Mouse (Mus musculus) kidney, postnatal 0 days (tissue): ENCODE measurements around the gene Ephb1. TPM values are rescaled to one million over a fixed set of nuclear protein-coding genes. Genes with fewer than 3 reads are reported as not detected.

Source experiments
- ATAC-seq: fragments of 200-750 bp; cut with Nextera tagmentation; replicated peaks from 2 replicates; pipeline ENCODE4 v1.8.0; 2017; ENCODE audit warnings: low read depth, moderate number of reproducible peaks, moderate TSS enrichment, moderate library complexity; ENCODE audit not compliant: low FRiP score
- DNase-seq: peaks from one replicate; pipeline ENCODE4 v3.0.0-alpha.2; 2016; ENCODE audit warnings: low spot score
- H3K27ac ChIP-seq: fragments of 300-500 bp; sonication (generic); 2 replicates; pipeline ENCODE4 v1.5.1; 2014; ENCODE audit warnings: mild to moderate bottlenecking
- H3K27me3 ChIP-seq: fragments of 300-500 bp; sonication (generic); 2 replicates; pipeline ENCODE4 v1.6.1; 2014; ENCODE audit warnings: low read length, mixed read lengths; ENCODE audit not compliant: insufficient read depth
- H3K36me3 ChIP-seq: fragments of 300-500 bp; sonication (generic); 2 replicates; pipeline ENCODE4 v1.6.1; 2014; ENCODE audit warnings: low read length, mixed read lengths; ENCODE audit not compliant: insufficient read depth
- H3K4me1 ChIP-seq: fragments of 300-500 bp; sonication (generic); replicated peaks from 2 replicates; pipeline ENCODE4 v1.6.1; 2014; ENCODE audit warnings: antibody characterized with exemption, low read length, mixed read lengths; ENCODE audit not compliant: insufficient read depth
- H3K4me2 ChIP-seq: fragments of 300-500 bp; sonication (generic); 2 replicates; pipeline ENCODE4 v1.6.1; 2014; ENCODE audit warnings: mild to moderate bottlenecking, low read length, moderate library complexity, mixed read lengths
- H3K4me3 ChIP-seq: fragments of 300-500 bp; sonication (generic); replicated peaks from 2 replicates; pipeline ENCODE4 v1.5.1; 2014; ENCODE audit warnings: low read depth, low read length
- H3K9ac ChIP-seq: fragments of 300-500 bp; sonication (generic); 2 replicates; pipeline ENCODE4 v1.6.1; 2014; ENCODE audit warnings: low read depth, low read length
- H3K9me3 ChIP-seq: fragments of 300-500 bp; sonication (generic); replicated peaks from 2 replicates; pipeline ENCODE4 v1.6.1; 2016; ENCODE audit warnings: low read length, inconsistent platforms, mixed read lengths
- CTCF ChIP-seq: IDR thresholded peaks from 2 replicates; pipeline ENCODE4 v1.5.1; 2016; ENCODE audit warnings: antibody characterized with exemption, low read depth, mild to moderate bottlenecking, moderate library complexity
- whole genome bisulfite sequencing: fragments of 180-500 bp; shearing (Covaris S2); extraction: QIAGEN DNeasy Blood & Tissue Kit; methylation state at CpG from one replicate; pipeline ENCODE4 v1.1.7; 2014; 5-methylcytosine and 5-hydroxymethylcytosine counted together
- microRNA-seq: library from miRNA; unstranded; fragments of <30 nt; microRNA quantifications from one replicate; pipeline ENCODE4, GENCODE M21; 2016
- polyA plus RNA-seq: library from polyadenylated mRNA; unstranded; fragments of >200 nt; fragmentation: Nextera tagmentation; extraction: Ambion mirVana; gene quantifications from 2 replicates; pipeline ENCODE4 v1.2.1, GENCODE M21; 2015

The Ephb1 gene
- polyA plus RNA-seq, 1 experiment from 2014 or later = 4.2 TPM

DNA sequence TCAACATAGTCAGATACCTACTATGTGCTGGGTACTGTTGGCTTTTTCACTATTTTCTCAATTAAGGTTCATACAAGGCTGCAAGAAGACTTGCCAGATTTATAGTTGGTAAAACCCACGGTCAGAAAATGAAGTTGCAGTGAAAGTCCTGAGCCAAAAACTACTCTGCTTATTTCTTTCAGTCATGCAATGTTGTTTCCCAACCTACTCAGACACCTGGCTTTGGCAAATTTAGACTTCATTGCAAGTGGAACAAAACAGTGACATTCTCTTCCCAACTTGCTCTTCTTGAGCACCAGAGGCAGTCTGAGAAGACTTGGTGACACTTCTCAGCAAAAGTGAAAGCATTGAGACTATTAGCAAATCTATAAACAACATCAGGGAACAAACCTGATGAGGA lies 479.2 kb downstream of the Ephb1 start:
- DNase-seq (no peak), ATAC-seq (no peak)
- Histone ChIP-seq H3K9me3 (no peaks in the 10 kb centered on the region), H3K4me2 (no peak overlapping the region), H3K27ac (no peak overlapping the region), H3K4me3 (no peak overlapping the region), H3K27me3 (no peaks in the 10 kb centered on the region), H3K36me3 (no peaks in the 10 kb centered on the region), H3K9ac (no peak overlapping the region), H3K4me1 (no peaks in the 10 kb centered on the region)
- WGBS = 54% methylated on average over 1 of the region's 1 CpGs
- no peak for TF ChIP-seq CTCF

Small RNAs within 50 kb of the gene (microRNA-seq; reads per million reads assigned to microRNA genes)
- gene Mir7243 = not detected

Other genes starting within 250 kb of the Ephb1 start
- gene Ky, start 151.1 kb upstream of the Ephb1 start, polyA plus RNA-seq = 0.05 TPM in 2 replicates